Mouse (Mus musculus): ENCODE measurements around the gene Acoxl. TPM values are rescaled to one million over a fixed set of nuclear protein-coding genes. Genes with fewer than 3 reads are reported as not detected.
A peak's percentile ranks its signal among the peaks of the same experiment; 100 is the strongest.

Gene Acoxl
- total RNA-seq (2021): under 1 TPM; 0.21 to 0.47 TPM
- long read RNA-seq, experiment 1, partial matches to known transcripts: 1 of 1 reads
- long read RNA-seq, experiment 1, other reads (novel, unspliced or antisense): 0 of 1 reads
- long read RNA-seq, experiment 2, partial matches to known transcripts: 0 of 1 reads
- long read RNA-seq, experiment 2, other reads (novel, unspliced or antisense): 1 of 1 reads

DNA sequence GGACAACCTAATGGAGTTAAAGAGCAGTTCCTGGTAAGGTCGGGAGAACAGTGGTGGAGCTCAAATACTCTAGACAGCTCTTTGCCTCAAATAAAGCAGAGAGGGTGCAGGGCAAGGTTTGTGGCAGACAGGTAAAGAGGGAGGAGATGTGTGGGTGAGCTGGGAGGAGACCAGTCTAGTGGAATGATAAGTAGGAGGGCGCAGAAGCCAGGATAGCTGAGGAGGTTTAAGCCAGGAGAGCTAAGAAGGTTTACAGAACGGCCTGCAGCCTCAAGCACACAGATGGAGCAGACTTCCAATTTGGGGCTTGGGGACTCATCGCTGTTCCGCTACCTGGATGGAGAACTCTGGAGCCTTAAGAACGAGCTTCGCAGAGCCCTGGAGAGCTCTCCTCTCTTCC, at the start of gene Acoxl:
Gene Acoxl, plus strand, starts transcription at position 301 of the 400 bp plus-strand sequence.
- no peak for DNase-seq (ENCODE audit: low spot score in 2 of 2)

DNA sequence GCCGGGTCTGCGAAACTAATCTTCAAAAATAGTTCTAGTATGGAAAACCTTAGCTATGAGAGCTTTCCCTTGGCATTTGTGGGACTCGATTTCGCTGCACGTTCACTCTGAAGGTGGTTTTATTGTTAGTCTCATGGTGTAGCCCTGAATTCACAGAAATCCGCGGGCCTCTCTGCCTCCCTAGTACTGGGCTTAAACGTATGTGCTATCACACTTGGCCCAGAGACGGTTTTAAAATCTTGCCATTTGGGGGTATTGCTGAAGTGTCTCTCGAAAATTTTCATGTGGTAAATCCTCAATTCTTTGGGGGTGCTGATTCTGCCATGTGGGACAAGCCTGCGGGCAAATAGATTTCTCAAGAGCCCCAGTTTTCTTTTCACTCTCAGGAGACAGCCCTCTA, 49.5 kb upstream of the Acoxl start:
- no peak for DNase-seq (ENCODE audit: low spot score in 2 of 2)

DNA sequence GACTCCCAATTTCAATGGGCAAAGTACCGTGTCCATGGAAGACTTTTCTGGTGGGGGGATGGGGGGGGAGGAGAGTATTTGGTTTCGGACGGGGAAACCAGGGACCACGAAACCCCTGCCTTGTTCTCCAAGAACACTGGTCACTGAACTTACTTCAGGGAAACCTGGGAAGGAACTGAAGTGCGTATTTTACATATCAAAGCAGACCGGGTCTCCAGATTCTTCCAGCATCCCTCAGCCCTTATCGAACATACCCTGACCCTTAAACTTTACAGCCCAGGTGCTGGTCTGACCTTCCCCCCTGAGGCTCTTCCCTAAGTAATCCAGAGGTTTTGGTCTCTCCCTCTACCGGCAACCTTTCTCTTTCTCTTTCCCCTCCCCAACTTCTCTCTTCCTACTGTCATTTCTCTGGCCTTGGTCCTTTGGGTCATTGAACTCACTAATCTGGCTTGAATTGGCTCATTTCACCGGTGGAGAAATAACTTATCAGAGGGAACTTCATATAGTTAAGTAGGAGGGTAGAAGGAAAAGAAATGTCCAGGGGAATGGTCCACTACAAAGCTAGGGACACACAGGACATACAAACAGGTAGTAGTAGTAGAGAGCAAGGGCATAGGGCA, 48.9 kb upstream of the Acoxl start:
- no peak for DNase-seq (ENCODE audit: low spot score in 2 of 2)

DNA sequence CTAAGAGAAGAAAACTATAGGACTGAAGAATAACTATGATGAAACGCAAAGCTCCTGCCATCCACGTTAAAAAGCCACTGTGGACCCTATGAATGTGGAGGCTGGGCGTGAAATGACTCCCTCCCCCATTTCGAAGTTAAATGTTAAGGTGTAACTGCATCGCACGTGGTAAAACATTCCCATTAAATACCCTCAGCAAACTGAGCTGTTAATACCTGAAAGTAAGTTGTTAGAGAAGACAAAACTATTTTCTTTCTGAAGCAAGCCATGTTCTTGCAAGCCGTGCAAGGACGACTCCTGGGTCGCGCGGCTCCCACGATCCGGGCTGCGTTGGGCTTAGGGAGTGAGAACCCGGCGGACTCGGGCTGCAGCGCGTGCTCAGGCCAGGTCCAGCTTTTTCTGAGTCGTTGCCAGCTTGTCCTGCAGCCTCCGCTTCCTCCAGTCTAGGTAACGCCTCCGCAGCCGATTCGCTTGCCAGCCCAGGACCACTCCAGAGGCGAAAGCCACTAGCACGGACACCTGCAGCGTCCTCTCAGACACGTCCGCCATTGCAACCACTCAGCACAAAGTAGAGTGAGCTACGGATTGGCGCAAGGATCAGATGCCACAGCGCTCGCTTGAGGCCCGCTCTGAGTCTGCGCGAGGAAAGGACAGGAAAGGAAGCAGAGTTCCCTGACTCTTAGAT, 46.6 kb upstream of the Acoxl start, which contains the start of gene Mtln:
Gene Mtln, minus strand, starts transcription at position 570 of the 685 bp plus-strand sequence.
- DNase-seq (ENCODE audit: low spot score in 2 of 2): peak; percentile 52 to 84

DNA sequence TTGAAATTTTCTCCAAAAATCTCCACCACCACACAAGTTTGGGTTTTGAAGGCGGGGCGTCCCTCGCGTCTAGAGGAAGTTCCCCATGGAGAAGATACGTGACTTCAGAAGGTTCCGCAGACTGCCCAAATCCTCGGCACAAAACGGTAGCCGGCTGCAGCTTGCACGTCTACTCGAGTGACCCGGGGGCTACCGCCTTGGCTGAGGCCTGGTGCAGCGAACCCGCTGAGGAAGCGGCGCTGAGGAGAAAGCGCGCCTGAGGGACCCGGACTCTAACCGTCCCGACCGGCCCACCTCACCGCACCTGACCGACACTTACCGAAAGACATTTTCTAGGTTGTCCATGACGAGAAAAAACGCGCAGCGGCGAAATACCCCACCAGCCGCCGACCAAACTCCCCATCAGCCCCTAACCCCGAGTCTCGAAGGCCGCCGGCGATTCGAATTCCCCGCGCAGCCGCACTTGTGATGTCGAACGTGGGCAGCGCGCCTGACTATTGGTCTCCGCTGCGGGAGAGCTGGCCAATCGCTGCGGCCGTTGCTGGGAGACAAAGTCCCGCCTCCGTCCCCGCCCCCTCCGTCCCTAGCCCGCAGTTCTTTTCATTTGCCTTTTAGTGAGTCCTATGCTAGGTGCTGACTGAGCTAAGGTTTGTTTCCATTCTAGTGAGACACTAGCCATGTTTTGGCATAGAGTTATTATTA, 7.1 kb upstream of the Acoxl start, which contains the start of gene Bub1:
Gene Bub1, minus strand, starts transcription at position 465 of the 702 bp plus-strand sequence.
- DNase-seq (ENCODE audit: low spot score in 2 of 2): peak; percentile 92 to 96

DNA sequence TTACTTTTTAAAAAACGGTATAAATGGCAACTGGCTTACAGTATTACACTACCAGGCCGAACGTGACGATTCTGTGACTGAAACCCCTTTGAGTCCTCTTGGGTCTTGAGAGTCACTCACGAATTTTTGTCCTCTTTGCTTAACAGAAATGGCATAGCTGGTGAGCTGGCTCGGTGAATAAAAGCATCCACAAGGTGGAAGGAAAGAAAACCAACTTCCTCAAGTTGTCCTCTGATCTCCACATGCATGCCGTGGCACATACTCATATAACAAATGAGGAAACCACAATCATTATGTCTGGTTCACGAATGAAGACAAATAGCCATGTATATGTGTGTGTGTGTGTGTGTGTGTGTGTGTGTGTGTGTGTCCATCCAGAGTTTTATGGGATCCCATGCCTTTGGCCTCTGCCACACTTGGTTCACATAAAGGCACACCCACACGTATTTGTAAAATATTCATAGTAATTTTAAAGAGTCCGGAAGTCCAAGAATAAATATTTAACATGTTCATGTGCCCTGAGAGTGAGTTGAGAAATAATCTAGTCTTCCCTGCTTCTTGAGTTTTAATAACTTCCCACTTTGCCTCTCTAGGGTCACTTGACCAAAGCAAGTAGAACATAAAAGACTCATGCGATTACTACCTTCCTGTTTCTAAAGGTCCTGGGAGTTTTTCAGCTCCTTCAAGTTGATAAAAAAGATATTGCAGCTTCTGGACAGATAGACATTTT, 6.4 kb upstream of the Acoxl start:
- DNase-seq (ENCODE audit: low spot score in 2 of 2): no peak

DNA sequence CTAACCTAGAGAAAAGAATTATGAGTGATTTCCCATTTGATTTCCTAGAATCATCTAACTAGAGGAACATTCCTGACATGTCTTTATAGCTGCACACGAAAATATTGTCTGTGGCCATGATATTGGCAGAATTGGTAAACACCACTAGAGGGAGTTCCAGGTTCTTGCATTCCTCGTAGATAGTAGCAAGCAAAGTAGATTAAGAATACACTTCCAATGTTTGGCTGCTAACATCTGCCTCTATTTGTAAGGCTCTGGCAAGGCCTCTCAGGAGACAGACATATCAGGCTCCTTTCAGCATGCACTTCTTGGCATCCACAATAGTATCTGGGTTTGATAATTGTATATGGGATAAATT, 5.9 kb upstream of the Acoxl start:
- DNase-seq (ENCODE audit: low spot score in 2 of 2): no peak

DNA sequence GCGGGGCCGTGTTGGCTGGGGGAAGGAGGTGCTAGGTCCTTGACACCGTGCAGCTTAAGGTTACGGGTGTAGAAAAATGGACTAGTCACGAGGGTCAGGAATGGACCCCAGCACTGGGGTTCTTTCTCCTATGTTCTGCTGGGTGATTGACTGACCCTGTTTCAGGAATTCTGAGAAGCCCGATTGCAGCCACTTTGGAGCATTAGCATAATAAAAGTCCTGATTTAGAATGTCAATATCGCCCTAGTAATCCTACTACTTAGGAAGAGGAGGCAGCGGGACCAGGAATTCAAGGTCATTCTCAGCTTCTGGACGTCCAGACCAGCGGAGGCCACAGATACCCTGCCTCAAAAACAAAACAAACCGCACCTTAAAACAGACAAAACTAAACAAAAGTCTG, 749 bp downstream of the Acoxl start:
- no peak for DNase-seq (ENCODE audit: low spot score in 2 of 2)

DNA sequence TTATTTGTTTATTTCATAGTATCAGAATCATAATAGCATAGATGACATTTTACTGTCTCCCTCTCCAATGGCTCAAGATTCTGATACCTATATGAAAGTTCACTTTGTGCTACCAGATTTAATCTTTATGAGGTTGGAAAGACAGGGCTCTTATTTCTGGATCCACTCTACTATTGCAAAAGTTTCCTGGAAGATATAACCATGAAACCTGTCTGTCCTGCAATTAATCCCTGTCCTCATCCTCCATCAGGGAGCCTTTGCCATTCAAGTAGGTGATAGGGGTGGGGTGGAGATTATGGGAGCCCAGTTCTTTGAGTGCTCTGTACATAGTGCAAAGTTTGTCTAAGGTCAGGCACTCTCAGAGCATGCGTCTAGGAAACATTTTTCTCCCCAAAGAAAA, 2.7 kb downstream of the Acoxl start:
- DNase-seq (ENCODE audit: low spot score in 2 of 2): no peak

DNA sequence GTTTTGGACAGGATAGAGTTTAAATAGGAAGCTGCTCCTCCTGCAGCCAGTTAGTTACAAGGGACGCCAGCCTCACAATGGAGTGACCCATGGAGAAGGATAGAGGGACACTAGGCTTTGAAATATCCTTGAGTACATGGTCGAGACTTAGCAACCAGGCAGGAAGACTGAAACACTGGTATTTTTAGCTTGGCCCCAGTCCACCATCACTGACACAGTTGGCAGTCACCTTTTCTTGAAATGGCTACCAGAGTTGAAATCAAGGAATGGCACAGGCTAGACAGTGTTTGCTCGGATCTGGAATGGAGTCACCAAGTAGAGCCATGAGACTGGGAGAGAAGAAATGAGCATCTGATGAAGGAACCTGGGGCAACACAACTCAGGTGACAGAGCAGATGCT, 3.7 kb downstream of the Acoxl start:
- no peak for DNase-seq (ENCODE audit: low spot score in 2 of 2)

DNA sequence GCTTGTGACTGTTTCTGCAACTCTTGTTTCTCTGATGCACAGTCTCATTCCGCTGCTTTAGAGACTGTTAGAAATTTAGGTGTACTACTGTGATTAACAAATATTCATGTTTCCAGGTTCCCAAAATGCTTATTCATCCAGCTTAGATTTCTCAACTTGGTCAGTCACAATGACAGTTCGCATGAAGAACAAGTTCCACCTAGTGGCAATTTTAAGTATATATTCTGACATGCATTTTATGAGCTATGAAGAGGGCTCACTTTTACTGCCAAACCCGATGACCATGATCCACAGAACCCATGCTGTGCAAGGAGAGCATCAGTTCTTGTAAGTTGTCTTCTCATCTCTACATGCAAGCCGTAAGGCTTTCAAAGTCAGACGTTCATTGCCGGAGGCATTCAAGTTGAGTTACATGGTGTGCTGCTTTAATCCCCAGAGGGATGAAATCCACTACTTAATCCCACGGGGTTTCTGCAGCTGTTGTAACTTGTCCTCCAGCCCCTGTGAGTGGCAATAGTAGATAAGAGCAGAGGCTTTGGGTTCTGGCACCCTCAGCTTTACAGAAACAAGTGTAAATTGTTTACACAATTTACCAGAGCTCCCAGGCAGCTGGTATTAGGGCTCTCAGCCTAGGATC, 6.8 kb downstream of the Acoxl start:
- no peak for DNase-seq (ENCODE audit: low spot score in 2 of 2)

DNA sequence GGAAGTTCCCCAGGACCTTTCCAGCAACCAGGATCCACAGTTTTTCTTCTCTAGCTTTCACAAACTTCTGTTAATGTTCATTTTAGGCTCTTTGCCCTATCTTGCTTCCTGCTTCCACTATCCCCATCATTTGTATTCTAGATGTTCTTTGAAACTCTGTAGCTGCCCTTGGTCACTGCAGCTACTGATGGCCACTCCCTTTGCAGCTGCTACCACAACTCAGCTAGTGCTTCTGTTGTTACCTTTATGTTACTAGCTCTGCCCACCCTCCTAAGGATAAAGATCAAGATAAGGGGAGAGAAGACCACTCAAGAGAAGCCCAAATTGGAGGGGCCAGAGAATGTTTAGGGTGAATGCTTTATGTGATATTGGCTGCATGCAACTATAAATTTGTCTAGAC, 7.3 kb downstream of the Acoxl start:
- DNase-seq (ENCODE audit: low spot score in 2 of 2): no peak

DNA sequence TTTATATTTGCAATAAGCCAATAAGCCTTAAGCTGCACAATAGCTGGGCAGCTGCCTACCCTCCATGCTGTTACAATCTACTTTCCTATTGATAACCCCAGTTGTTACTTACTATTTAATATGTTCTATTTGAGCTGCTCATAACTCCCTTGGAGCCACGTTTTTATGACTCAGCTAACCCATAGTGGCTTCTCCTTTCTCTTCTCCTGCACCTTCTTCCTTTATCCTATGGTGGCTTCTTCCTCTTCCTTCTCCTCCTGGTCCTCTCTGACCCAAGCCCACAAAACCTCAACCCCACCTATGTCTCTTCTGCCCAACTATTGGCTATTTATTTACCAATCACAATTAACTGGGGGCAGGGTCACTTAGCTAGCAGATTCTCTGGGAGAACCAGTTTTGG, 7.9 kb downstream of the Acoxl start:
- no peak for DNase-seq (ENCODE audit: low spot score in 2 of 2)

DNA sequence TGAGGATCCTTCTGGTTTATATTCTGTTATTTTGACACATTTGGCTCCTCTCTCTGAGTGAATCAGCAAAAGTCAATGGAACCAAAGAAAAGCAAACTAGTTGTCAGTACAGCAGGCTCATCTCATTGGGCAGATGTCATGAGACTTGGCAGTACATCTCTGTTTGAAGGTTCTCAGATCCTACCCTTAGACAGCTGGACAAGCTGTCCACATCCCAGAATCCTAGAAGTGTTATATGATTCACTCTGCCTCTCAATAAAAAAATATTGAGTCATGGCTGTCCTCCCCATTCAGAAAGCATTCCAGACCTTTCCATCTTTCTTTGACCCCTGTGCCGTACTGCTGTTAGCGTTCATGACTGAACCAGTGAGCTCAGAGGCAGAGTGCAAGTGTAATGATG, 11.7 kb downstream of the Acoxl start:
- DNase-seq (ENCODE audit: low spot score in 2 of 2): no peak

DNA sequence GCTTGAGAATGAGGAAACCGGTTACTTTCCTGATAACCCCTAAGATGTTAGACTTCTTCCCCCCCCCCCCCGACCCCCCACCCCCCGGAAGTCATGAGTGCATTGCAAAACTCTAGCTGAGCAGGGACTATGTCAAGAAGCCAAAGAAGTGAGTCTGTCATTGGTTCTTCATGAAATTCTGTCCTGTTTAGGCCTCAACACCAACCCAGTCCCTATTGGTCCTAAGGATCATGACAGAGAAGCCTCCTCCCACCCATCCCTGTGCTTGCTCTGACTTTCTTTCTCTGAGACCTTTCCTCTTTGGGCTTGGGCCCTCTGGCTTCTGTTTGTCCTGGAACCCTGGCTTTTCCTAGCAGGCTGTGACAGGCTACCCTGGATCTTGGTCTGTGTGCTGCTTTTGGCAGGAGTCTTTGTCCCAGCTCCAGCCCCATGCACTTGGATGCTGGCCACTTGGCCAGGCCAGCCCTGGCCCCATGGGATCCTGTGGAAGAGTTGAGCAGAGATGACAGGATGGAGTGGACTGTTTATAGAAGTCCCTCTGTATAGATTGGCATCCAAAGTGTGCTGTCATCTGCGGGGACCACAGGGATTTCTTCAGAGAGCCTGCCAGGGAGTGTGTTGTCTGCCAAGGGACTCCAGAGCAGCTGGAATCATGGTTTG, 15.8 kb downstream of the Acoxl start:
- peak; percentile 75 to 82 for DNase-seq (ENCODE audit: low spot score in 2 of 2)

DNA sequence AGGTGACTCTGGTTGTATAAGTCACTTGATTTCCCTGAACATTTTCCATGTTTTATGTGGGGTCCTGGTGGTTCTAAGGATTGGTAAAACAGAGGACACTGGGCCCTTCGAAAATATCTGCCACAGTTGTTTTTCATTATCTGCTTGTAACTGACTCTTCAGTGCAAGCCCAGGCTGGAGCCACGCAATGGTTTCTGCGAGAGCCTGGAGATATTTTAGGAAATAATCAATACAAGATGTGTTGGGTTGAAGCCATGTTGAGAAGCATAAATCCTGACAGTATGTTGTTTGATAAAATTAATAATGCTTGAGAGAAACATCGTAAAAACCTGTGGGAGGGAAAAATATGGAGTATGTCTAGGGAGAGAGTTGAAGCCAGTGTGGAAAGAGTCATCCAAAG, 25.7 kb downstream of the Acoxl start:
- DNase-seq (ENCODE audit: low spot score in 2 of 2): no peak

DNA sequence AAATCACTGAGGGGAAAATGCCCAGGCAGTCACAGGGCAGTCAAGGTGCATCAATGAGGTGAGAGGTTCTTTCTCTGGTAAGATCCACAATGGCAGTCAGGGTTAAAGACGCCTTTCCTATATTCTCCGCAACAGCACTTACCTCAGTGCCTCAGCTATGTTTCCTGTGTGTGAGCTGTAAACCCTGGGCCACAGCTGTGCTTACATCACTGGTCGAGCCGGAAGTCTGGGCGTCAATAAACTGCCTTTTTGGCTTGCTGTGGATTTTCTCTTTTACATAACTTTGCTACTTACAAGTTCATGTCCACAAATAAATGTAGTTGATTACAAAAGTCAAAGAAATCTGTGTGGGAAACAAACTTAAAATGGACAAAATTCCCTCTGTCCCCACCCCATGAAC, 42.4 kb downstream of the Acoxl start:
- DNase-seq (ENCODE audit: low spot score in 2 of 2): no peak

DNA sequence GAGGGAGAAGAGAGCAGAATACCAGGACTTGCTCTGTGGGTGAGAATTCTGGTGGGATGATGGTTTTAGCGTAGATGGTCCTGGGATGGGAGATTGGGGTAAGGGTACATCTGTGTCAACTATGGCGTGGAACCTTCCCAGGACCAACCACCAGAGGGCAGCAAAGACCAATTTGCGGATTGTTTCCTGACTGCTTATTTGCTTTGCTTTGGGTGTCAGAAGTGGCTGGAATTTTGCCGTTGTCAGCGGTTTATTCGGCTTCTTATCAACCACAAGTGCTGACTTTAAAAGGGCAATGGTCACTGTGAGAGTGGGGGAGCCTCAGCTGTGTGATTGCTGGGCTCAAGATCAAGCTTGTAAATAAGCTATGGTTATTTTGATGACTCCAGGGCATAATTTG, 50.8 kb downstream of the Acoxl start:
- peak; percentile 74 to 83 for DNase-seq (ENCODE audit: low spot score in 2 of 2)

DNA sequence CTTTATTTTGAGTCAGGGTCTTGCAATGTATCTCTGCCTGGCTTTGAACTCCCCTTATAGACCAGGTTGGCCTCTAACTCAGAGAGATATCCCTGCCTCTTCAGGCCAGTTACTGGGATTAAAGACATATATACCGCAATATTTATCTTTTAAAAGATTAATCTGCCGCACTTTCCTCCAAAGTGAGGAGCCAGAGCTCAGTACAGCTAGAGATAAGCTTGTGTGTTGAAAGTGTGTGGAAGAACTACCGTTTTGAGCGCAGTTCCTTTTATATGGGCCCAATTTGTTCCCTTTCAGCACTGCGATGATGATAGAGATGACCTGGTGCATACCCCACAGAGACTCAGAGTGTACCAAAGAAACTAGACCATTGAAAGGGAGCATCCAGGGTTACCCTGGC, 51.3 kb downstream of the Acoxl start:
- DNase-seq (ENCODE audit: low spot score in 2 of 2): no peak

DNA sequence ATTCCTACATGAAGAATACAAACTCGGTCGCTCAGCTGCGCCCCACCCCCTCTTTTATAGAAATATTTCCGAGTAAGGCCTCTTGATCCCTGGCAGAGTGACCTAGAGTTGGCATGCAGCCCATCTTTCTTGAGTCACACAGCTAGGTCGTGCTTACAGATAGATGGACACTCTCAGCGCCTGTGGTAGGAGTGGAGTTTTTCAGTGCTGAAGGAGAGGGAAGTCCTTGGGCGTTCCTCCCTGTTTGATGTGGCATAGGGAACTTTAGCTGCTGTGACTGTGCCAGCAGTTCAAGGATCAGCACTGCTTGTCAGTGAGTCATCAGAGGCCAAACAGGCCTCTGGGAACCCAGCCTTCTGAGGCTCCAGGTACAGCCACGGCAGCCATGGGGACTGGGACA, 51.9 kb downstream of the Acoxl start:
- DNase-seq (ENCODE audit: low spot score in 2 of 2): peak in 1 of 2 experiments; percentile 18

Data from gastrocnemius, postnatal 4 days (tissue).